Mouse (Mus musculus) forebrain, embryonic 10.5 days (tissue): ENCODE data around the gene Prdm13. TPM values are rescaled to one million over a fixed set of nuclear protein-coding genes. Genes with fewer than 3 reads are reported as not detected.

Experiments used
- DNase-seq: peaks from one replicate; pipeline ENCODE4 v3.0.0-alpha.2; 2017; ENCODE audit warnings: low spot score; ENCODE audit errors: extremely low spot score
- H3K27ac ChIP-seq: fragments of 300-500 bp; sonication (generic); 2 replicates; pipeline ENCODE4 v1.5.1; 2016; ENCODE audit warnings: mild to moderate bottlenecking
- H3K27me3 ChIP-seq: fragments of 300-500 bp; sonication (generic); 2 replicates; pipeline ENCODE4 v1.6.1; 2016; ENCODE audit warnings: mild to moderate bottlenecking; ENCODE audit not compliant: poor library complexity, severe bottlenecking
- H3K36me3 ChIP-seq: fragments of 300-500 bp; sonication (generic); replicated peaks from 2 replicates; pipeline ENCODE4 v1.6.1; 2016; ENCODE audit warnings: mild to moderate bottlenecking, moderate library complexity
- H3K4me1 ChIP-seq: fragments of 300-500 bp; sonication (generic); 2 replicates; pipeline ENCODE4 v1.6.1; 2016
- H3K4me3 ChIP-seq: fragments of 300-500 bp; sonication (generic); 2 replicates; pipeline ENCODE4 v1.5.1; 2016; ENCODE audit warnings: mild to moderate bottlenecking, moderate library complexity
- H3K9me3 ChIP-seq: fragments of 300-500 bp; sonication (generic); 2 replicates; pipeline ENCODE4 v1.6.1; 2016; ENCODE audit warnings: mild to moderate bottlenecking, moderate library complexity
- WGBS: fragments of 180-500 bp; shearing (Covaris S2); methylation state at CpG from one replicate; pipeline ENCODE4 v1.1.7; 2016; 5-methylcytosine and 5-hydroxymethylcytosine counted together
- polyA plus RNA-seq: library from polyadenylated mRNA; unstranded; fragments of >200 nt; fragmentation: Nextera tagmentation; extraction: Ambion mirVana; gene quantifications from 2 replicates; pipeline ENCODE4 v1.2.1, GENCODE M21; 2016

Prdm13 gene
- polyA plus RNA-seq, 1 experiment from 2014 or later = 0.04 TPM

- H3K27ac ChIP-seq = no peak overlapping the region
- no peak for DNase-seq
- no peak overlapping the region for H3K4me3 ChIP-seq
- WGBS = 93% methylated on average over 2 of the region's 2 CpGs
- no peaks in the 10 kb centered on the region for H3K36me3 ChIP-seq
- no peaks in the 10 kb centered on the region for H3K27me3 ChIP-seq
- no peaks in the 10 kb centered on the region for H3K9me3 ChIP-seq
- H3K4me1 ChIP-seq = no peaks in the 10 kb centered on the region
Observed at GRCm38 (mm10) chr4:21629275-21629583, 56.5 kb downstream of the Prdm13 start.

GRCm38 (mm10) chr4:21628367-21629274 lies 57.1 kb downstream of the Prdm13 start:
- Histone ChIP-seq H3K27ac (no peak overlapping the region), H3K4me1 (no peaks in the 10 kb centered on the region), H3K9me3 (no peaks in the 10 kb centered on the region), H3K36me3 (no peaks in the 10 kb centered on the region), H3K27me3 (no peaks in the 10 kb centered on the region), H3K4me3 (no peak overlapping the region)
- WGBS = 61% methylated on average over 3 of the region's 3 CpGs
- DNase-seq = no peak

Other genes with a start within 250 kb of the Prdm13 start
- 55.7 and 58.9 TPM in 2 replicates for gene Ccnc, start 41.7 kb upstream of the Prdm13 start, polyA plus RNA-seq
- 12.0 and 12.4 TPM in 2 replicates for gene Usp45, start 81.2 kb upstream of the Prdm13 start, polyA plus RNA-seq
- 24.3 and 25.2 TPM in 2 replicates for gene Tstd3, start 81.2 kb upstream of the Prdm13 start, polyA plus RNA-seq
- 143 and 163 TPM in 2 replicates for gene Pnisr, start 161.6 kb upstream of the Prdm13 start, polyA plus RNA-seq
- gene Coq3, start 193.7 kb upstream of the Prdm13 start, polyA plus RNA-seq = 12.8 and 13.1 TPM in 2 replicates
- gene Faxc, start 245.4 kb upstream of the Prdm13 start, polyA plus RNA-seq = 9.0 and 10.5 TPM in 2 replicates